Mouse (Mus musculus): ENCODE results near the gene Olfr453. TPM values are rescaled to one million over a fixed set of nuclear protein-coding genes. Genes with fewer than 3 reads are reported as not detected.
A peak's percentile ranks its signal among the peaks of the same experiment; 100 is the strongest.

The Olfr453 gene
- not detected in 2 replicates for polyA plus RNA-seq (2014; fragmentation: Nextera tagmentation; extraction: Ambion mirVana)

- DNase-seq (ENCODE audit: low spot score), result no peak
- Histone ChIP-seq H3K9ac (replicated peaks; ENCODE audit: low read length) (no peak within 1 kb of the TSS), H3K4me1 (ENCODE audit: control insufficient read depth, insufficient read depth, low read length) (no peaks in the 10 kb centered on the region), H3K4me3 (ENCODE audit: low read depth, low read length) (no peak within 1 kb of the TSS), H3K4me2 (ENCODE audit: low read depth, low read length) (no peak within 1 kb of the TSS), H3K9me3 (replicated peaks; ENCODE audit: control insufficient read depth, low read length) (no peaks in the 10 kb centered on the region), H3K36me3 (replicated peaks; ENCODE audit: control insufficient read depth, insufficient read depth, low read depth, low read length) (no peaks in the 10 kb centered on the region), H3K27me3 (ENCODE audit: control insufficient read depth, insufficient read depth, low read length) (no peaks in the 10 kb centered on the region), H3K27ac (replicated peaks; ENCODE audit: low read depth, low read length) (no peak within 1 kb of the TSS)
- no peak for ATAC-seq (replicated peaks; ENCODE audit: insufficient number of reproducible peaks, low FRiP score, low TSS enrichment, low read depth)
- WGBS, result 100% methylated on average over 1 of the region's 1 CpGs
These were observed at the start of gene Olfr453 for GRCm38 (mm10) chr6:42739071-42739470. TSS of gene Olfr453 (plus strand) at chr6:42739371.

- DNase-seq (ENCODE audit: low spot score) (no peak), ATAC-seq (replicated peaks; ENCODE audit: insufficient number of reproducible peaks, low FRiP score, low TSS enrichment, low read depth) (no peak)
- H3K4me1 ChIP-seq (ENCODE audit: control insufficient read depth, insufficient read depth, low read length), result no peaks in the 10 kb centered on the region
- H3K27me3 ChIP-seq (ENCODE audit: control insufficient read depth, insufficient read depth, low read length), result no peaks in the 10 kb centered on the region
- H3K4me3 ChIP-seq (ENCODE audit: low read depth, low read length), result no peak overlapping the region
- no peak overlapping the region for H3K27ac ChIP-seq (replicated peaks; ENCODE audit: low read depth, low read length)
- H3K9ac ChIP-seq (replicated peaks; ENCODE audit: low read length), result no peak overlapping the region
- peaks cover 5% of the 10 kb centered on the region for H3K36me3 ChIP-seq (replicated peaks; ENCODE audit: control insufficient read depth, insufficient read depth, low read depth, low read length)
- H3K4me2 ChIP-seq (ENCODE audit: low read depth, low read length), result no peak overlapping the region
- no peaks in the 10 kb centered on the region for H3K9me3 ChIP-seq (replicated peaks; ENCODE audit: control insufficient read depth, low read length)
These were observed 49.4 kb upstream of the Olfr453 start for GRCm38 (mm10) chr6:42689761-42690160.

- ATAC-seq (replicated peaks; ENCODE audit: insufficient number of reproducible peaks, low FRiP score, low TSS enrichment, low read depth) (peak; percentile 88), DNase-seq (ENCODE audit: low spot score) (peak; percentile 86)
- Histone ChIP-seq H3K27me3 (ENCODE audit: control insufficient read depth, insufficient read depth, low read length) (no peaks in the 10 kb centered on the region), H3K4me3 (ENCODE audit: low read depth, low read length) (peak overlapping the region; percentile 68), H3K9ac (replicated peaks; ENCODE audit: low read length) (peak overlapping the region; percentile 81), H3K27ac (replicated peaks; ENCODE audit: low read depth, low read length) (peak overlapping the region; percentile 85), H3K4me2 (ENCODE audit: low read depth, low read length) (peak overlapping the region; percentile 47), H3K4me1 (ENCODE audit: control insufficient read depth, insufficient read depth, low read length) (no peaks in the 10 kb centered on the region), H3K36me3 (replicated peaks; ENCODE audit: control insufficient read depth, insufficient read depth, low read depth, low read length) (no peaks in the 10 kb centered on the region; the same call in 1 of the 2 replicates), H3K9me3 (replicated peaks; ENCODE audit: control insufficient read depth, low read length) (no peaks in the 10 kb centered on the region)
- WGBS, result 0% methylated on average over 10 of the region's 10 CpGs
These were observed 47.0 kb upstream of the Olfr453 start for GRCm38 (mm10) chr6:42692154-42692516.

- ATAC-seq (replicated peaks; ENCODE audit: insufficient number of reproducible peaks, low FRiP score, low TSS enrichment, low read depth) (peak; percentile 95), DNase-seq (ENCODE audit: low spot score) (peak; percentile 88)
- Histone ChIP-seq H3K36me3 (replicated peaks; ENCODE audit: control insufficient read depth, insufficient read depth, low read depth, low read length) (no peaks in the 10 kb centered on the region; the same call in 1 of the 2 replicates), H3K4me1 (ENCODE audit: control insufficient read depth, insufficient read depth, low read length) (no peaks in the 10 kb centered on the region), H3K4me2 (ENCODE audit: low read depth, low read length) (peak overlapping the region; percentile 47), H3K9ac (replicated peaks; ENCODE audit: low read length) (peak overlapping the region; percentile 81), H3K4me3 (ENCODE audit: low read depth, low read length) (peak overlapping the region; percentile 68), H3K27me3 (ENCODE audit: control insufficient read depth, insufficient read depth, low read length) (no peaks in the 10 kb centered on the region), H3K27ac (replicated peaks; ENCODE audit: low read depth, low read length) (peak overlapping the region; percentile 85), H3K9me3 (replicated peaks; ENCODE audit: control insufficient read depth, low read length) (no peaks in the 10 kb centered on the region)
- WGBS, result under 1% methylated on average over 32 of the region's 32 CpGs
These were observed 46.5 kb upstream of the Olfr453 start for GRCm38 (mm10) chr6:42692517-42693190.

GRCm38 (mm10) chr6:42709291-42710211, 29.6 kb upstream of the Olfr453 start, which contains the start of gene Tcaf1:
TSS of gene Tcaf1 (minus strand) at chr6:42710088.
- WGBS, result 2% methylated on average over 28 of the region's 28 CpGs
- Histone ChIP-seq H3K9me3 (replicated peaks; ENCODE audit: control insufficient read depth, low read length) (no peaks in the 10 kb centered on the region), H3K4me2 (ENCODE audit: low read depth, low read length) (peak within 1 kb of the TSS; percentile 76), H3K4me3 (ENCODE audit: low read depth, low read length) (peak within 1 kb of the TSS; percentile 77), H3K27ac (replicated peaks; ENCODE audit: low read depth, low read length) (peak within 1 kb of the TSS; percentile 38), H3K36me3 (replicated peaks; ENCODE audit: control insufficient read depth, insufficient read depth, low read depth, low read length) (no peaks in the 10 kb centered on the region), H3K4me1 (ENCODE audit: control insufficient read depth, insufficient read depth, low read length) (no peaks in the 10 kb centered on the region), H3K27me3 (ENCODE audit: control insufficient read depth, insufficient read depth, low read length) (no peaks in the 10 kb centered on the region), H3K9ac (replicated peaks; ENCODE audit: low read length) (peak within 1 kb of the TSS; percentile 90)
- ATAC-seq (replicated peaks; ENCODE audit: insufficient number of reproducible peaks, low FRiP score, low TSS enrichment, low read depth) (peak; percentile 100), DNase-seq (ENCODE audit: low spot score) (peak; percentile 88)

- H3K9ac ChIP-seq (replicated peaks; ENCODE audit: low read length), result no peak overlapping the region
- no peaks in the 10 kb centered on the region for H3K36me3 ChIP-seq (replicated peaks; ENCODE audit: control insufficient read depth, insufficient read depth, low read depth, low read length)
- no peaks in the 10 kb centered on the region for H3K9me3 ChIP-seq (replicated peaks; ENCODE audit: control insufficient read depth, low read length)
- H3K27ac ChIP-seq (replicated peaks; ENCODE audit: low read depth, low read length), result no peak overlapping the region
- H3K4me1 ChIP-seq (ENCODE audit: control insufficient read depth, insufficient read depth, low read length), result no peaks in the 10 kb centered on the region
- ATAC-seq (replicated peaks; ENCODE audit: insufficient number of reproducible peaks, low FRiP score, low TSS enrichment, low read depth) (no peak), DNase-seq (ENCODE audit: low spot score) (no peak)
- 75% methylated on average over 8 of the region's 8 CpGs for WGBS
- no peaks in the 10 kb centered on the region for H3K27me3 ChIP-seq (ENCODE audit: control insufficient read depth, insufficient read depth, low read length)
- no peak overlapping the region for H3K4me2 ChIP-seq (ENCODE audit: low read depth, low read length)
- no peak overlapping the region for H3K4me3 ChIP-seq (ENCODE audit: low read depth, low read length)
These were observed 24.5 kb upstream of the Olfr453 start for GRCm38 (mm10) chr6:42714668-42715067.

- H3K27me3 ChIP-seq (ENCODE audit: control insufficient read depth, insufficient read depth, low read length), result no peaks in the 10 kb centered on the region
- no peak overlapping the region for H3K27ac ChIP-seq (replicated peaks; ENCODE audit: low read depth, low read length)
- no peak for ATAC-seq (replicated peaks; ENCODE audit: insufficient number of reproducible peaks, low FRiP score, low TSS enrichment, low read depth)
- H3K4me1 ChIP-seq (ENCODE audit: control insufficient read depth, insufficient read depth, low read length), result no peaks in the 10 kb centered on the region
- DNase-seq (ENCODE audit: low spot score), result no peak
- no peaks in the 10 kb centered on the region for H3K36me3 ChIP-seq (replicated peaks; ENCODE audit: control insufficient read depth, insufficient read depth, low read depth, low read length)
- no peak overlapping the region for H3K9ac ChIP-seq (replicated peaks; ENCODE audit: low read length)
- H3K4me2 ChIP-seq (ENCODE audit: low read depth, low read length), result no peak overlapping the region
- H3K4me3 ChIP-seq (ENCODE audit: low read depth, low read length), result no peak overlapping the region
- no peaks in the 10 kb centered on the region for H3K9me3 ChIP-seq (replicated peaks; ENCODE audit: control insufficient read depth, low read length)
These were observed 21.2 kb upstream of the Olfr453 start for GRCm38 (mm10) chr6:42717973-42718372.

- no peaks in the 10 kb centered on the region for H3K36me3 ChIP-seq (replicated peaks; ENCODE audit: control insufficient read depth, insufficient read depth, low read depth, low read length)
- no peak overlapping the region for H3K4me3 ChIP-seq (ENCODE audit: low read depth, low read length)
- no peak overlapping the region for H3K27ac ChIP-seq (replicated peaks; ENCODE audit: low read depth, low read length)
- H3K27me3 ChIP-seq (ENCODE audit: control insufficient read depth, insufficient read depth, low read length), result no peaks in the 10 kb centered on the region
- DNase-seq (ENCODE audit: low spot score) (no peak), ATAC-seq (replicated peaks; ENCODE audit: insufficient number of reproducible peaks, low FRiP score, low TSS enrichment, low read depth) (no peak)
- no peak overlapping the region for H3K9ac ChIP-seq (replicated peaks; ENCODE audit: low read length)
- WGBS, result 71% methylated on average over 5 of the region's 5 CpGs
- H3K4me1 ChIP-seq (ENCODE audit: control insufficient read depth, insufficient read depth, low read length), result no peaks in the 10 kb centered on the region
- H3K9me3 ChIP-seq (replicated peaks; ENCODE audit: control insufficient read depth, low read length), result no peaks in the 10 kb centered on the region
- no peak overlapping the region for H3K4me2 ChIP-seq (ENCODE audit: low read depth, low read length)
These were observed 3.1 kb downstream of the Olfr453 start for GRCm38 (mm10) chr6:42742303-42742702.
